Mouse (Mus musculus): ENCODE measurements around the gene Cela2a. TPM values are rescaled to one million over a fixed set of nuclear protein-coding genes. Genes with fewer than 3 reads are reported as not detected.

Cela2a gene
- polyA plus RNA-seq (2012), result not detected in 2 replicates

DNA sequence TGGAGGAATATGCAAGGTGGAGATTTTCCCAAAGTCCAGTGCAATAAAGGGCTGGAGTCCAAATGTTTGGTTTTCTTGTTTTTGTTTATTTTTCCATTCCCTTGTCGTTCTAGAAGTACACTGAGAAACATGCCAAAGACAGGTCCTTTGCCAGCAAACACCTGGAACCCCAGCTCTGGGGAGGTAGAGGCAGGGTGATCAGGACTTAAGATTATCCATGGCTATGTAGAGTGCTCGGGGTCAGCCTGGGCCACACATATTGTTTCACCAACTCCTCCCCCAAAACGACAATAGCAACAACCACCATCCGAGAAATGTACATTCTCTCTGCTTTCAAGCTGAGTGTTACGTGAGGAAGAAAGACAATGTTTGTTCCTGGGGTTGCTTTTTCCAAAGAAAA, at the start of gene Cela2a:
Gene Cela2a, minus strand, starts transcription at position 101 of the 400 bp plus-strand sequence.
- Histone ChIP-seq H3K36me3 (ENCODE audit: control insufficient read depth) (no peaks in the 10 kb centered on the region), H3K27me3 (ENCODE audit: control insufficient read depth) (peaks cover 3% of the 10 kb centered on the region; the same call in 1 of the 2 replicates), H3K4me3 (replicated peaks) (no peak within 1 kb of the TSS), H3K9me3 (ENCODE audit: control insufficient read depth, low read length) (no peaks in the 10 kb centered on the region), H3K4me1 (ENCODE audit: control insufficient read depth) (peaks cover 15% of the 10 kb centered on the region)
- TF ChIP-seq GATA1 (IDR thresholded peaks at IDR 0.05; ENCODE audit: low read length), result no peak
- no peak for TF ChIP-seq TAL1 (IDR thresholded peaks at IDR 0.05; ENCODE audit: low read length)

DNA sequence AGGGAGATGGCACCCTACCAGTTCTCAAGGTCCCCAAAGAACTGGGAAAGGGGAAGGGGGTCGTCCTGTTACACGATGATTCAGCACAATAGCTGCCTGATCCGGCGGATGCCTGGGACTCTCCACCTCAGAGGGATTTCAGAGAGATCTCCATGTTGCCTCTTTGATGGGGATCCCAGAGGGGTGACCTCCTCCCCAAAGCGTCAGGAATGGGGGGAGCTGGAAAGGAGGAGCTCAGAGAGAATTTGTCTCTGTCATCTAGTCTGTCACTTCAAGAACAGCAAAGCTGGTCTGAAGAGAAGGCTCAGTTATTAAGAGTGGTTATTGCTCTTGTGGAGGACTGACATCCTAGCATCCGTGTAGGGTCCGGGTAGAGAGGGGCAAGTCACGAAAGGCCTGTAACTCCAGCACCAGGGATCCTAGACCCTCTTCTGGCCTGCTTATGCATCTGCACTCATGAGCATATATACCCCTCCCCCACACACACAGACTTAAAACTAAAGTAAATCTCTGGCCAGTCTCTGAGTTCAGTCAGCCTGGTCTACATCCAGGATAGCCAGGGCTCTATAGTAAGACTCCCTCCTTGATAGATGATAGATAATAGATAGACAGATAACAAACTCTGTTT, 49.6 kb upstream of the Cela2a start:
- peaks cover 59% of the 10 kb centered on the region for H3K4me1 ChIP-seq (ENCODE audit: control insufficient read depth)
- no peak for TF ChIP-seq GATA1 (IDR thresholded peaks at IDR 0.05; ENCODE audit: low read length)
- no peak for TF ChIP-seq TAL1 (IDR thresholded peaks at IDR 0.05; ENCODE audit: low read length)
- H3K9me3 ChIP-seq (ENCODE audit: control insufficient read depth, low read length), result no peaks in the 10 kb centered on the region
- peak overlapping the region; percentile 84 for H3K4me3 ChIP-seq (replicated peaks)
- peaks cover 40% of the 10 kb centered on the region for H3K27me3 ChIP-seq (ENCODE audit: control insufficient read depth)
- H3K36me3 ChIP-seq (ENCODE audit: control insufficient read depth), result peaks cover 18% of the 10 kb centered on the region

DNA sequence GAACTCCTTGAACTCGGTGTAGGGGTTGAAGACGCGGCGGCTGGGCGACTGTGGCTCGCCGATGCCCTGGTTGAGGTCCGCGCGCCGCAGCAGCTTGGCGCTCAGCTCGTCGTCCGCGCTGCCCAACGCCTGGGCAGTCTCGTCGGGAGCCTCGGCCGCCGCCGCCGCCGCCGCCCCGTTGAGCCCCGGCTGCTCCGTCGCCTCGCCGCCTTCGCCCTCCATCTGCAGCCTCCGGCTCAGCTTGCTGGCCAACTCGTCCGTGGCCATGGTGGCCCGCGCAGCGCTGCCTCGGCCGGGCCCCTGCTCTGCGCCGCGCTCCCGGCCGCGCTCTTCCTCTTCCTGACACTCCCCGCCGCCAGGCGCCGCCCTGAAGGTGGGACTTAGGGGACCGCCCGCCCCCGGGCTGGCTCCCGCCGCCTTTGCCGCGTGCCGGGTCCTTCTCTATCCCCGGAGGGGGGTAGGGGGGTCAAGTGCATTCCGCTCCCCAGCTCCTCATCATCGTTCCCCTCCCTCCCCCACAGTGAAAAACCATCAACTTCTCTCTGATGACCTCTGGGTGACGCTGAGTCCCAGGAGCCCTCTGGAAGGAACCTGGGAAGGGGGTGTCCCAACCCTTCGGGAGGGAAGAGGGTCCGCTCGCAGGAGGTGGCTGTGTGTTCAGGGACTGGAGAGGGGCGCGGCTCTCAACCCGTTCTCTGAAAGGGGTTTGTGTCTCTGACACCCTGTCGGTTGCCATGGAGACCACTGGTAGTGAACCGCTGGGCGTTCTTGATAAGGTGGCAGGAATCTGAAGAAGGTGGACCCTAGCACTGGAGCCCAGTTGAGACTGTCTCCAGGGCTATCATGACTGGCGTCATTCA, 48.9 kb upstream of the Cela2a start, which contains the start of gene Efhd2:
Gene Efhd2, minus strand, starts transcription at position 320 of the 860 bp plus-strand sequence.
- Histone ChIP-seq H3K9me3 (ENCODE audit: control insufficient read depth, low read length) (no peaks in the 10 kb centered on the region), H3K27me3 (ENCODE audit: control insufficient read depth) (peaks cover 34% of the 10 kb centered on the region), H3K4me1 (ENCODE audit: control insufficient read depth) (peaks cover 61% of the 10 kb centered on the region), H3K36me3 (ENCODE audit: control insufficient read depth) (peaks cover 25% of the 10 kb centered on the region), H3K4me3 (replicated peaks) (peak within 1 kb of the TSS; percentile 84)
- TF ChIP-seq GATA1 (IDR thresholded peaks at IDR 0.05; ENCODE audit: low read length), result peak; percentile 44
- peak; percentile 71 for TF ChIP-seq TAL1 (IDR thresholded peaks at IDR 0.05; ENCODE audit: low read length)

DNA sequence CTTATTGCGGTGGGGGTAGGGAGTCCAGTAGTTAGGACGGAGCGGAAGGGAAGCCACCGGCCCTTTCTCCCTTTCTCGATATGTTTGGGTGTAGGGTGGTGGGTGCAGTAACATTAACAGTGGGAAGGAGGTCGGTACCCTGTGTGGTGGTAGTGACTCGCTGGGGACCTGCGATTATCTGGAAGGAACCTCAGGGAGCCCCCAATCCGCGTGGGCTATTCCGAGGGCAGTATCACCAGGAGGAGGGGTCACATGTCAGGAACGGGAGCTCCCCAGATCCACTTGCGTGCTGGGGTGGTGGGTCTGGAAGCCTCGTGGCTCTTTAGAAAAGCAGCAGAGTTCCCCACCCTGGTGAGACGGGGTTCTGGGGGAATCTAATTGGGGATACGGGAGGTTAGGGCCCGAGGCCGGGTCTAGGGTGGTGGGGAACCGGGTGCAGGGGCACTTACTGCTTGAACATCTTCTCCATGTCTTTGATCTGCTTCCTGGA, 48.2 kb upstream of the Cela2a start:
- H3K27me3 ChIP-seq (ENCODE audit: control insufficient read depth), result peaks cover 30% of the 10 kb centered on the region

DNA sequence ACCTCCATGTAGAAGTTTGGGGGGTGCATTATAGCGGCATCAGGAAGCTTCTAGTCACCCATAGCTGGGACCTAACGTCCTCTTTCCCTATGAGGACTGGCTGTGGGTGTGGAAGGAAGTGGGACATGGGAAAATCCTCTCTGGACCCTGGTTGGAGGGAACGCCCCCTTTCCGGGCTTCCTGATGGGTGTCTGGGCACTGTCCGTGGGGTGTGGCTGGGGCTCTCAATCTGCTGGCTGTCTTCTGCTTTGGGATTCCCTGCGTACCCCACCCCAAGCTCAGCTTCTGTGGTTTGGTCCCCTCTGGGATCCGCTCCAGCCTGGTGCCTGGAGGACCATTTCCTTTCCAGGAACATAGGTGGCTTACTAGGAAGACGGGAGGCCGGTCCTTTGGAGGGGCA, 47.0 kb upstream of the Cela2a start:
- H3K27me3 ChIP-seq (ENCODE audit: control insufficient read depth), result peaks cover 20% of the 10 kb centered on the region
- TF ChIP-seq GATA1 (IDR thresholded peaks at IDR 0.05; ENCODE audit: low read length), result no peak
- no peak for TF ChIP-seq TAL1 (IDR thresholded peaks at IDR 0.05; ENCODE audit: low read length)
- H3K36me3 ChIP-seq (ENCODE audit: control insufficient read depth), result peaks cover 37% of the 10 kb centered on the region
- peak overlapping the region; percentile 84 for H3K4me3 ChIP-seq (replicated peaks)
- H3K4me1 ChIP-seq (ENCODE audit: control insufficient read depth), result peaks cover 65% of the 10 kb centered on the region
- no peaks in the 10 kb centered on the region for H3K9me3 ChIP-seq (ENCODE audit: control insufficient read depth, low read length)

More for the DNA sequence above, 48.2 kb upstream of the Cela2a start:
- Histone ChIP-seq H3K36me3 (ENCODE audit: control insufficient read depth) (peaks cover 30% of the 10 kb centered on the region), H3K4me3 (replicated peaks) (peak overlapping the region; percentile 84), H3K9me3 (ENCODE audit: control insufficient read depth, low read length) (no peaks in the 10 kb centered on the region), H3K4me1 (ENCODE audit: control insufficient read depth) (peaks cover 65% of the 10 kb centered on the region)
- TF ChIP-seq TAL1 (IDR thresholded peaks at IDR 0.05; ENCODE audit: low read length), result no peak
- no peak for TF ChIP-seq GATA1 (IDR thresholded peaks at IDR 0.05; ENCODE audit: low read length)

DNA sequence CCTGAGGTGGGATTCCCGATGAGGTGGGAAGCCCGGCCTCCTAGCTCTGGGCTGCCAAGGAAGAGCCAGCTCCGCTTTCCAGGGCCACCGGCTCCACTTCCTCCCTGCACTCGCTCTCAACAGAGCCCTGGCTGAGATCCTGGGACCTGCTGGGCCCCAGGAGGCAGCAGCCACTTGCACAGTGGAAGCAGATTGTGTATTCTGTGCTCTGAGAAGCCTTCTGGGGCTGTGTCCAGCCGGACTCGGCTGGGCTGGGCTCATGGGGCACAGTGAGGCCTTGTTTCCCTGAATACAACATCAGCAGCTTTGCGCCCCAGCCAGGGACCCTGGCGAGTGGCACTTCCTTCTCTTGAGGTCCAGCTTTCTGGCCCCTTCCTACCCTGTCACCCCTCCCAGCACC, 45.9 kb upstream of the Cela2a start:
- H3K36me3 ChIP-seq (ENCODE audit: control insufficient read depth), result peaks cover 39% of the 10 kb centered on the region
- H3K27me3 ChIP-seq (ENCODE audit: control insufficient read depth), result peaks cover 11% of the 10 kb centered on the region
- peaks cover 67% of the 10 kb centered on the region for H3K4me1 ChIP-seq (ENCODE audit: control insufficient read depth)
- no peak for TF ChIP-seq TAL1 (IDR thresholded peaks at IDR 0.05; ENCODE audit: low read length)
- TF ChIP-seq GATA1 (IDR thresholded peaks at IDR 0.05; ENCODE audit: low read length), result no peak
- H3K4me3 ChIP-seq (replicated peaks), result peak overlapping the region; percentile 12
- H3K9me3 ChIP-seq (ENCODE audit: control insufficient read depth, low read length), result no peaks in the 10 kb centered on the region

DNA sequence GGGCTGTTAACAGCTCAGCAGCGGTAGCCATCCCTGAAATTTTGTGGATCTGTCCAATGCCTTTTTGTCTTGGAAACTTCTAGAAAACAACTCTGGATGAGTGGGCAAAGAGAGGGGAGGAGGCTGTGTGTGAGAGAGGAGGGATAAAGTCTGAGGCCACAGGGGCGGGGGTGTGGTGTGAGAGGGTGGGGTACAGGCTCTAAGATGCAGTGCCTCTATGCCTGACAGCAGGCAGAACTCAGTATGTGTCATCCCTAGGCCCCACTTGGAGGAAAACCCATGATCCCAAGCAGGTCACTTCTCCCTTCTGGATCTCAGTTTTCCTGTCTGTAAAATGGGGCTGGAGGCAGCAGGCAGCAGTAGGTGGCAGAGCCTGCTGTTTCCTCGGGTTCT, 45.4 kb upstream of the Cela2a start:
- peaks cover 7% of the 10 kb centered on the region for H3K27me3 ChIP-seq (ENCODE audit: control insufficient read depth)
- H3K4me3 ChIP-seq (replicated peaks), result no peak overlapping the region
- no peaks in the 10 kb centered on the region for H3K9me3 ChIP-seq (ENCODE audit: control insufficient read depth, low read length)
- TF ChIP-seq GATA1 (IDR thresholded peaks at IDR 0.05; ENCODE audit: low read length), result no peak
- no peak for TF ChIP-seq TAL1 (IDR thresholded peaks at IDR 0.05; ENCODE audit: low read length)
- peaks cover 64% of the 10 kb centered on the region for H3K4me1 ChIP-seq (ENCODE audit: control insufficient read depth)
- H3K36me3 ChIP-seq (ENCODE audit: control insufficient read depth), result peaks cover 39% of the 10 kb centered on the region

DNA sequence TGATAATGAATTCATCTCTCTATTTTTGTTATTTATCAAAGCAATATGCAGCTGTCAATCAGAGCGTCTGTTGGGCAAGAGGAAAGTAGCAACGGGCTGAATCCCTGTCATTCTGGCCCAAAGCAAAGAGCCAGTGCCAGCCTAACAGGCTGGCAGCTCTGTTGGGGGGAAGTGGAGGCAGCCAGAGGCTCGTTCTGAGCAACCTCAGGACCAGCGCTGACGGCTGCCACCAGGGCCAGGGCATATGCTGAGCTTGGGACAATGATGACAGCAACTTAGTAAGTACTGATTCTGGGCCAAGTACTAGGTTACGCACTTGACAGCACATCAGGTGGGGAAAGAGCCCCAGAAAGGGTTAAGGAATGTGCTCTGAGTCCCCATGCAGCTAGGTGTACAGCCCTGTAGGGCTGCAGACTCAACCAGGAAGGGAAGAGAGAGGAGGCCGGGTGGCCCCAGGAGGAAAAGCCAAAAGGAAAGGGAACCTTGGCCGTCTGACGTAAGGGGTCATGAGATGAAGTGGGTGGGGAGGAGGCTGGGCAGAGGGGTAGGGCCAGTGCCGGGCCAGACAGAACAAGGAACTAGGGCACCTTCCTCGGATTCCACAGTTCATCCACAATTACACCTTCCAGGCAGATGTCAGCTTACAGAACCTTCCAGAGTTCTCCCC, 44.8 kb upstream of the Cela2a start:
- Histone ChIP-seq H3K27me3 (ENCODE audit: control insufficient read depth) (peaks cover 4% of the 10 kb centered on the region; the same call in 1 of the 2 replicates), H3K36me3 (ENCODE audit: control insufficient read depth) (peaks cover 39% of the 10 kb centered on the region), H3K4me1 (ENCODE audit: control insufficient read depth) (peaks cover 59% of the 10 kb centered on the region), H3K9me3 (ENCODE audit: control insufficient read depth, low read length) (no peaks in the 10 kb centered on the region), H3K4me3 (replicated peaks) (no peak overlapping the region)
- no peak for TF ChIP-seq TAL1 (IDR thresholded peaks at IDR 0.05; ENCODE audit: low read length)
- TF ChIP-seq GATA1 (IDR thresholded peaks at IDR 0.05; ENCODE audit: low read length), result no peak

All from erythroblast, embryonic 14.5 days (primary cell).